Mouse (Mus musculus) CH12.LX (cell line): ENCODE measurements around the gene Slc26a8.

Experiments
- BHLHE40 ChIP-seq: IDR thresholded peaks from 2 replicates; pipeline ENCODE4 v1.6.1; 2011; ENCODE audit warnings: mild to moderate bottlenecking, low read depth, low read length, improper control_type of control experiment
- CTCF ChIP-seq, 2 experiments: IDR thresholded peaks in 1 of 2; conservative IDR thresholded peaks in 1 of 2; 2 replicates each; pipeline ENCODE4 v1.5.1; 2011 to 2012; ENCODE audit warnings: low read depth in 2 of 2, low read length in 2 of 2, improper control_type of control experiment in 1 of 2, inconsistent platforms in 1 of 2, mild to moderate bottlenecking in 1 of 2, moderate library complexity in 1 of 2
- EP300 ChIP-seq: IDR thresholded peaks from 2 replicates; pipeline ENCODE4 v1.6.1; 2011; ENCODE audit warnings: low read length, improper control_type of control experiment
- ETS1 ChIP-seq: conservative IDR thresholded peaks from 2 replicates; pipeline ENCODE4 v1.6.1; 2012; ENCODE audit warnings: low read depth, mild to moderate bottlenecking, inconsistent platforms, low read length, improper control_type of control experiment, moderate library complexity
- GABPA ChIP-seq: IDR thresholded peaks from 2 replicates; pipeline ENCODE4 v1.6.1; 2012; ENCODE audit warnings: low read depth, low read length, improper control_type of control experiment, inconsistent platforms; ENCODE audit not compliant: insufficient replicate concordance
- HCFC1 ChIP-seq: IDR thresholded peaks from 2 replicates; pipeline ENCODE4 v1.6.1; 2012; ENCODE audit warnings: low read depth, mild to moderate bottlenecking, inconsistent platforms, low read length, improper control_type of control experiment
- KAT2A ChIP-seq: IDR thresholded peaks from 2 replicates; pipeline ENCODE4 v1.6.1; 2012; ENCODE audit warnings: low read length, improper control_type of control experiment, inconsistent platforms; ENCODE audit not compliant: insufficient replicate concordance
- MAFK ChIP-seq: IDR thresholded peaks from 2 replicates; pipeline ENCODE4 v1.6.1; 2011; ENCODE audit warnings: low read length, improper control_type of control experiment; ENCODE audit not compliant: insufficient replicate concordance
- POLR2A ChIP-seq: IDR thresholded peaks from 2 replicates; pipeline ENCODE4 v1.6.1; 2011; ENCODE audit warnings: low read depth, mild to moderate bottlenecking, improper control_type of control experiment, low read length
- POLR2AphosphoS2 ChIP-seq: IDR thresholded peaks from 2 replicates; pipeline ENCODE4 v1.6.1; 2011; ENCODE audit warnings: low read depth, low read length, improper control_type of control experiment
- RAD21 ChIP-seq: IDR thresholded peaks from 2 replicates; pipeline ENCODE4 v1.6.1; 2011; ENCODE audit warnings: low read depth, mild to moderate bottlenecking, low read length, improper control_type of control experiment, moderate library complexity
- SIN3A ChIP-seq: IDR thresholded peaks from 2 replicates; pipeline ENCODE4 v1.6.1; 2012; ENCODE audit warnings: low read length, improper control_type of control experiment, inconsistent platforms
- TCF12 ChIP-seq: IDR thresholded peaks from 2 replicates; pipeline ENCODE4 v1.6.1; 2014; ENCODE audit warnings: low read depth, mild to moderate bottlenecking, inconsistent platforms, low read length, improper control_type of control experiment

GRCm38 (mm10) chr17:28622300-28622759, 67.7 kb downstream of the Slc26a8 start, which contains the start of gene Srpk1:
- TF ChIP-seq KAT2A (no peak), CTCF (conservative IDR thresholded peaks at IDR 0.05 in 1 of 2, IDR thresholded peaks at IDR 0.05 in 1 of 2; ENCODE audit: low read depth in 2 of 2, low read length in 2 of 2) (no peak), RAD21 (no peak), GABPA (no peak), MAFK (no peak), POLR2A (peak; percentile 92), POLR2AphosphoS2 (peak; percentile 58; the same call in 1 of the 2 replicates), BHLHE40 (no peak), TCF12 (peak; percentile 82), EP300 (no peak), HCFC1 (peak; percentile 43; the same call in 1 of the 2 replicates), SIN3A (peak; percentile 64), ETS1 (no peak)
